Mouse (Mus musculus): Measurements from ENCODE around the gene Hs3st3b1. TPM values are rescaled to one million over a fixed set of nuclear protein-coding genes. Genes with fewer than 3 reads are reported as not detected.

Hs3st3b1 gene
- polyA plus RNA-seq, 1 experiment from 2014 or later = 5.7 TPM

GRCm38 (mm10) chr11:63904787-63905186 is 17.3 kb downstream of the Hs3st3b1 start:
- no peaks in the 10 kb centered on the region for H3K9me3 ChIP-seq
- no peak overlapping the region for H3K4me3 ChIP-seq (replicated peaks)
- H3K36me3 ChIP-seq = no peaks in the 10 kb centered on the region
- 36% methylated on average over 4 of the region's 4 CpGs for WGBS
- ATAC-seq = no peak
- no peak overlapping the region for H3K27ac ChIP-seq
- H3K9ac ChIP-seq = no peak overlapping the region
- no peaks in the 10 kb centered on the region for H3K27me3 ChIP-seq (replicated peaks)
- H3K4me2 ChIP-seq (replicated peaks) = no peak overlapping the region
- H3K4me1 ChIP-seq (replicated peaks) = no peaks in the 10 kb centered on the region

DNA sequence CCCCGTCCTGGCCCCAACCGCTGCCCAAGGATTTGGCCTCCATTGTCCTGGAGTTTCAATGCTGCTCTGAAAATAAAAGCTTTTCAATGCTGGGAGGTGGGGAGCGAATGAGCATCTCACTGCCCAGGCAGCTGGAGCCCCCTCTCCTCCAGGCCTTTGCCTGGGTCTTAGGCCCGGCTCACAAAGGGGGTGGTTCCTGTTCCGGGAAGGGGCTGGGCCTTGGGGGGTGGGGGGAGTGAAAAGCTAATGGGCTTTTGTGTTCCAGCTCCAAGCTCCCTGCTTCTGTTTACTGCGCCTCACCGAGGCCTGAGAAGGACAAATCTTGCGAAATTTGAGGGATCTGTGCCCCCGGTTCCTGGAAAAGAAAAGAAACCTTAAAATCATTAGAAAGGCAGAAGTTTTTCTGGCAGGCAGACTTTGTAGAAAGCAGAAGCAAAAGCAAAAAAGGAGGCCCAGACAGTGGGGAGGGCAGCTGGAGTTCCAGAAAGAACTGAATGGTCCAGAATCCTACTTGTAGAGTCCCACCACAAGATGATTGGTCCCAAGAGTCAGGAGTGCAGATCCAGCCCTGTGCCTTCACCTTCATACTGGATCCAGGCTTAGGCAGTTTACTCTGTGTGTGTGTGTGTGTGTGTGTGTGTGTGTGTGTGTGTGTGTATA is 23.5 kb downstream of the Hs3st3b1 start:
- no peaks in the 10 kb centered on the region for H3K27me3 ChIP-seq (replicated peaks)
- H3K4me2 ChIP-seq (replicated peaks) = no peak overlapping the region
- H3K9ac ChIP-seq = no peak overlapping the region
- ATAC-seq = no peak
- H3K36me3 ChIP-seq = no peaks in the 10 kb centered on the region
- H3K27ac ChIP-seq = no peak overlapping the region
- 53% methylated on average over 9 of the region's 9 CpGs for WGBS
- 0 out of 2 replicates have a peak, but pooled peaks cover 7% of the 10 kb centered on the region for H3K4me1 ChIP-seq (replicated peaks)
- H3K9me3 ChIP-seq = no peaks in the 10 kb centered on the region
- no peak overlapping the region for H3K4me3 ChIP-seq (replicated peaks)

GRCm38 (mm10) chr11:63897856-63898508 is 24.1 kb downstream of the Hs3st3b1 start:
- no peak overlapping the region for H3K9ac ChIP-seq
- no peak overlapping the region for H3K4me2 ChIP-seq (replicated peaks)
- no peaks in the 10 kb centered on the region for H3K9me3 ChIP-seq
- 0 out of 2 replicates have a peak, but pooled peaks cover 7% of the 10 kb centered on the region for H3K4me1 ChIP-seq (replicated peaks)
- ATAC-seq = no peak
- no peak overlapping the region for H3K27ac ChIP-seq
- no peak overlapping the region for H3K4me3 ChIP-seq (replicated peaks)
- WGBS = 76% methylated on average over 13 of the region's 13 CpGs
- H3K27me3 ChIP-seq (replicated peaks) = no peaks in the 10 kb centered on the region
- no peaks in the 10 kb centered on the region for H3K36me3 ChIP-seq

DNA sequence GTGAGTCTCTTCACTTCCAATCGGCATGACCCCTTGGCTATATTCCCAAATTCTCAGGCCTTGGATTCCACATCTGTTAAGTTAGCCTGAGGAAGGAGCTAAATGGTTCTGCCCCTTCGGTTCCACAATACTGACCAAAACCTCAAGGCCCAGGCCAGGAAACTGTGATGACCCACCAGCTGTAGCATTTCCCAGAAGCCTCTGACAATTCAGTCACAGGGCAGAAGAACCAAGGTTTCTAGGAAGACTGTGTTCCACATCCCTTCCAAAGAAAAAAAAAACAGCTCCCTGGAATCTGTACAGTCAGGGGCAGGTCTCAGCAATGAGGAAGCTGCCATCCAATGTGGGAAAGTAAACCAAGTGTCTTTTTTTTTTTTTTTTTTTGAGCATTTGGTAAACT is 25.1 kb downstream of the Hs3st3b1 start:
- Histone ChIP-seq H3K27ac (no peak overlapping the region), H3K9me3 (no peaks in the 10 kb centered on the region), H3K4me2 (replicated peaks) (no peak overlapping the region), H3K4me3 (replicated peaks) (no peak overlapping the region), H3K36me3 (no peaks in the 10 kb centered on the region), H3K4me1 (replicated peaks) (0 out of 2 replicates have a peak, but pooled peaks cover 7% of the 10 kb centered on the region), H3K9ac (no peak overlapping the region), H3K27me3 (replicated peaks) (no peaks in the 10 kb centered on the region)
- no peak for ATAC-seq
- WGBS = 66% methylated on average over 2 of the region's 2 CpGs

GRCm38 (mm10) chr11:63894188-63894587 is 27.9 kb downstream of the Hs3st3b1 start:
- Histone ChIP-seq H3K4me2 (replicated peaks) (no peak overlapping the region), H3K36me3 (no peaks in the 10 kb centered on the region), H3K4me1 (replicated peaks) (0 out of 2 replicates have a peak, but pooled peaks cover 7% of the 10 kb centered on the region), H3K27ac (no peak overlapping the region), H3K9me3 (no peaks in the 10 kb centered on the region), H3K4me3 (replicated peaks) (no peak overlapping the region), H3K9ac (no peak overlapping the region), H3K27me3 (replicated peaks) (no peaks in the 10 kb centered on the region)
- 63% methylated on average over 6 of the region's 6 CpGs for WGBS
- no peak for ATAC-seq

DNA sequence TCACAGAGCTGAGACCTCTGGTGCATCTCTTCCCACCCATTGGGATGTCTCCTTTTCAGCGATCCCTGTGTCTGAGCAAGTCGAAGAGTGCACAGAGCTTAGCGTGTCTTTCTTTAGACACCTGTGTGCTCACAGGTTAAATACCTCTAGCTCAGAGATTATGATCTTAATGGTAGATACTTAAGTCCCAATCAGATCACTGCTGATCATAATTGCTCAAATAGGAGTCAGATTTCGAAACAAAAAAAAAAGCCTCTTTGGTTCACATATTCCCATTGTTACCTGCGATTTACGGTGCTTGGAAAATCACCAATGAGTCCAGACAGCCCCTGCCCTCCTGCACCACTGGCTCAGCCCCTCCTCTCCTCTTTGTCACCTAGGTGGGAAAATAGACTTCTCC is 28.5 kb downstream of the Hs3st3b1 start:
- Histone ChIP-seq H3K4me2 (replicated peaks) (no peak overlapping the region), H3K27ac (no peak overlapping the region), H3K9me3 (no peaks in the 10 kb centered on the region), H3K36me3 (no peaks in the 10 kb centered on the region), H3K4me1 (replicated peaks) (0 out of 2 replicates have a peak, but pooled peaks cover 7% of the 10 kb centered on the region), H3K9ac (no peak overlapping the region), H3K27me3 (replicated peaks) (no peaks in the 10 kb centered on the region), H3K4me3 (replicated peaks) (no peak overlapping the region)
- no peak for ATAC-seq
- WGBS = 90% methylated on average over 6 of the region's 6 CpGs

DNA sequence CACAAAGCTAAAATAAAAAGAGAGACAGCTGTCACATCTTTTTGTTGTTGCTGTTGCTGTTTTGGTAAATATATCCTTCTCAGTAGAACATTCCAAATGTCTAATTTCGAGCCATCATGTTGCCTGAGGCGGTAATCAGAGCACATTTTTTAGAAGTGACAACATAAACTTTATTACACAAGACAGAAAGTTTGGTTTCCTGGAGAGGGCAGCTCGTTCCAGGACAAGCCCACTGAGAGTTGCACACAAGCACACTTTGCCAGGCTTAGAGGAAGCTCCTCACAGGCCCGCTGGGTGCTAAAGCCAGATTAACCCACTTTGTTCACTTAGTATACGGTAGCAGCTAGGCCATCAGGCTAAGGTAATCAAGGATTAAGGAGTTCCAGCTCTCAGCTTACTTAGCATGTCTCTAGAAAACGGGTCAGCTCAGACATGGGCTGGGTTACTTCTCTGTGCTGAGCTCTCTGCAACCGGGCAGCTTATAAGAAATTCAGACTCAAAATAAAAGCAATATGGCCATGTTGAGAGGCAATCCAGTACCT is 30.5 kb downstream of the Hs3st3b1 start:
- Histone ChIP-seq H3K9ac (no peak overlapping the region), H3K27ac (no peak overlapping the region), H3K4me1 (replicated peaks) (0 out of 2 replicates have a peak, but pooled peaks cover 4% of the 10 kb centered on the region), H3K27me3 (replicated peaks) (no peaks in the 10 kb centered on the region), H3K4me3 (replicated peaks) (no peak overlapping the region), H3K4me2 (replicated peaks) (no peak overlapping the region), H3K9me3 (no peaks in the 10 kb centered on the region), H3K36me3 (no peaks in the 10 kb centered on the region)
- ATAC-seq = no peak
- 60% methylated on average over 7 of the region's 7 CpGs for WGBS

DNA sequence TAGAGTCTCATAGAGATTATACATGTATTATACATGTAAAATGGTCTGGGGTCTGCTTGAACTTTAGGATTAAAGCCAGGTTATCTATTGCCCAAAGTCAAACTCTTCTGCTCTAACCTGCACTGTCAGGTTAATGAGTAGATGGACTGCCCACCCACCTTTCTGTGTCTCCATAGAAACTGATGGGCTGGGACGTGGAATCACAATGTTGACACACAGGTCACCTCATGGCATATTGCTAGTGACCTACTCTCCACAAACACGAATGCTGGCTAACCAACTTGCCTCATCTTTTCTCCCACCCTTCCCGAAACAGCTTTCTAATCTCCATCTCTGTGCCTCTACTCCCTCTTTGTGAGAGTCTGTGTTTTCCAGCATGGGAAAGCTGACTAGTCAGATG is 38.7 kb downstream of the Hs3st3b1 start:
- 75% methylated on average over 3 of the region's 3 CpGs for WGBS
- no peak for ATAC-seq
- Histone ChIP-seq H3K9me3 (no peaks in the 10 kb centered on the region), H3K4me1 (replicated peaks) (no peaks in the 10 kb centered on the region), H3K4me3 (replicated peaks) (no peak overlapping the region), H3K27me3 (replicated peaks) (no peaks in the 10 kb centered on the region), H3K4me2 (replicated peaks) (no peak overlapping the region), H3K36me3 (no peaks in the 10 kb centered on the region), H3K9ac (no peak overlapping the region), H3K27ac (no peak overlapping the region)

DNA sequence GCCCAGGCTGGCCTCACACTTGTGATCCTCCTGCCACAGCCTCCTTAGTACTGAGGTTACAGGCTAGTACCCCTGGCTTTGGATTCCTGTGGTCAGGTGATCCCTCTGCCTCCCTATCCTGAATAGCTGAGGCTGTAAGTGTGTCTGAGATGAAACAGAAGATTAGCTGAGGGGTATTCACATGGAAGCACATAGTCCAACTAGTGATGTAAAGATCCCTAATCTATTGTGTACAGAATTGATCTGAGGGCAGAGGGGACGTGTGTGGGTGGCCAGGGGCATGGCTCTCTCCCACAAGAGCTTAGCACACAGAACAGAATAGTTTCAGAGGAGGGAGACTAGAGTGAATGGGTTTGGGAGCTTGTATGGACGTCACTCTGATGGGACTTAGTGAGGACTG is 41.8 kb downstream of the Hs3st3b1 start:
- 62% methylated on average over 2 of the region's 2 CpGs for WGBS
- Histone ChIP-seq H3K27ac (no peak overlapping the region), H3K4me3 (replicated peaks) (no peak overlapping the region), H3K4me1 (replicated peaks) (no peaks in the 10 kb centered on the region), H3K9me3 (no peaks in the 10 kb centered on the region), H3K4me2 (replicated peaks) (no peak overlapping the region), H3K36me3 (no peaks in the 10 kb centered on the region), H3K9ac (no peak overlapping the region), H3K27me3 (replicated peaks) (no peaks in the 10 kb centered on the region)
- ATAC-seq = no peak

- Histone ChIP-seq H3K4me2 (replicated peaks) (no peak overlapping the region), H3K9me3 (no peaks in the 10 kb centered on the region), H3K36me3 (no peaks in the 10 kb centered on the region), H3K4me3 (replicated peaks) (no peak overlapping the region), H3K27ac (no peak overlapping the region), H3K27me3 (replicated peaks) (no peaks in the 10 kb centered on the region), H3K4me1 (replicated peaks) (no peaks in the 10 kb centered on the region), H3K9ac (no peak overlapping the region)
- 52% methylated on average over 10 of the region's 10 CpGs for WGBS
- no peak for ATAC-seq
These were observed 42.8 kb downstream of the Hs3st3b1 start for GRCm38 (mm10) chr11:63879261-63879660.

GRCm38 (mm10) chr11:63878616-63879015 is 43.5 kb downstream of the Hs3st3b1 start:
- Histone ChIP-seq H3K9ac (no peak overlapping the region), H3K9me3 (no peaks in the 10 kb centered on the region), H3K4me2 (replicated peaks) (no peak overlapping the region), H3K27me3 (replicated peaks) (no peaks in the 10 kb centered on the region), H3K4me1 (replicated peaks) (no peaks in the 10 kb centered on the region), H3K4me3 (replicated peaks) (no peak overlapping the region), H3K27ac (no peak overlapping the region), H3K36me3 (no peaks in the 10 kb centered on the region)
- ATAC-seq = no peak
- WGBS = 88% methylated on average over 4 of the region's 4 CpGs

- ATAC-seq = no peak
These were observed 59.3 kb downstream of the Hs3st3b1 start for GRCm38 (mm10) chr11:63862746-63863145.

More at GRCm38 (mm10) chr11:63862746-63863145, 59.3 kb downstream of the Hs3st3b1 start:
- no peaks in the 10 kb centered on the region for H3K9me3 ChIP-seq
- no peaks in the 10 kb centered on the region for H3K36me3 ChIP-seq
- H3K27me3 ChIP-seq (replicated peaks) = no peaks in the 10 kb centered on the region
- H3K9ac ChIP-seq = no peak overlapping the region
- no peak overlapping the region for H3K4me3 ChIP-seq (replicated peaks)
- no peak overlapping the region for H3K4me2 ChIP-seq (replicated peaks)
- H3K27ac ChIP-seq = no peak overlapping the region
- 42% methylated on average over 1 of the region's 1 CpGs for WGBS
- H3K4me1 ChIP-seq (replicated peaks) = 0 out of 2 replicates have a peak, but pooled peaks cover 4% of the 10 kb centered on the region
